25 mouse cellular contexts compared by ENCODE assay signal in the genomic region with DNA sequence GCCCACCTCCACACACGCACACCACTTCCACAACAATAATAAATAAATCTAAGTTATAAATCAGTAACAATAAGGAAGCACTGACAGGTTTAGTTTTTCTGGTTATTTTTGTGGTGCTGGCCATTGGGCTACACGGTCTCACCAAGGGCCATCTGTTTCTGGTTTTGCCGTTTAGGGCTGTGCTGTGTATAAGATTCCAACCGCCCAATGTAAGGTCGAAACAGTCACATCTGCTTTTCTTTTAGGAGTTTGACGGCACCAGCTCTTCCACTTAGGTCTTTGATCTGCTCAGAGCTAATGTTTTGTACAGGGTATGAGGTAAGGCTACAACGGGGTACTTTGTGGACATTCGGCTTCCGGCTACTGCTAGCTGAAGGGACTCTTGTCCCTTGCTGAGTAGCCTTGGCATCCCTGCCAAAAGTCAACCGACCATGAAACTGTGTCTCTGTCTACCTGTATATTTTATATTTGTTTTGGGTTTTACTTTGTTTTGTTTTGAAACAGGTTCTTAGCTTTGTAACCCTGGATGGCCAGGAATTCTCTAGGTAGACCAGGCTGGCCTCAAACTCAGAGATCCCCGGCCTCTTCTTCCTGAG. TPM values are rescaled to one million over a fixed set of nuclear protein-coding genes. Genes with fewer than 3 reads are reported as not detected.
DNase-seq lines count a peak whose midpoint lies in the region; TF ChIP-seq lines count a peak whose summit lies in the region.
"Had no signal": no experiment of that assay in that cellular context is flagged by ENCODE, and none has a peak within 500 bp of the region (broad histone marks: within the 10 kb centered on the region; RNA-seq: fewer than 3 reads in every experiment).

No protein-coding gene starts in this region.

- 0 out of 2 replicates have a peak, but pooled peaks cover 6% of the 10 kb centered on the region for H3K9me3 ChIP-seq in embryonic facial prominence, embryonic 10.5 days
- H3K9me3 ChIP-seq: forebrain, embryonic 12.5 days; hindbrain, embryonic 15.5 days; liver, embryonic 15.5 days; midbrain, embryonic 13.5 days had no signal

- peaks cover 5% of the 10 kb centered on the region; the same call in 1 of the 2 replicates for H3K36me3 ChIP-seq in embryonic facial prominence, embryonic 10.5 days (replicated peaks)
- no peaks in the 10 kb centered on the region for H3K36me3 ChIP-seq in kidney, adult 2 months (ENCODE audit: control insufficient read depth, insufficient read depth, low read length)
- H3K36me3 ChIP-seq: forebrain, embryonic 12.5 days had no signal

- 54% methylated on average over 11 of the region's 11 CpGs for WGBS in cerebellum, adult 2 months
- 53% methylated on average over 11 of the region's 11 CpGs for WGBS in embryonic facial prominence, embryonic 10.5 days
- WGBS in kidney, adult 2 months: 62% methylated on average over 11 of the region's 11 CpGs

- 0 out of 2 replicates have a peak overlapping the region, but pooled peaks have one; percentile 23 for H3K27ac ChIP-seq in cerebellum, adult 2 months (ENCODE audit: insufficient read depth, low read length)
- peak overlapping the region; percentile 61 for H3K27ac ChIP-seq in embryonic facial prominence, embryonic 10.5 days (replicated peaks)
- no peak overlapping the region for H3K27ac ChIP-seq in kidney, adult 2 months (ENCODE audit: insufficient read depth, low read depth, low read length)
- H3K27ac ChIP-seq: forebrain, embryonic 12.5 days; heart, adult 2 months; hindbrain, embryonic 15.5 days; liver, embryonic 15.5 days; midbrain, embryonic 13.5 days had no signal

- no peaks in the 10 kb centered on the region for H3K27me3 ChIP-seq in cerebellum, adult 2 months (ENCODE audit: control insufficient read depth, insufficient read depth, low read length)
- no peaks in the 10 kb centered on the region for H3K27me3 ChIP-seq in embryonic facial prominence, embryonic 10.5 days (replicated peaks; ENCODE audit: low read depth, poor library complexity, severe bottlenecking)
- H3K27me3 ChIP-seq in kidney, adult 2 months (replicated peaks; ENCODE audit: control insufficient read depth, insufficient read depth, low read length): no peaks in the 10 kb centered on the region
- H3K27me3 ChIP-seq: forebrain, embryonic 12.5 days; hindbrain, embryonic 15.5 days; liver, embryonic 15.5 days; midbrain, embryonic 13.5 days had no signal

- no peak overlapping the region for H3K4me3 ChIP-seq in cerebellum, adult 2 months (replicated peaks; ENCODE audit: insufficient read depth, low read depth, low read length)
- H3K4me3 ChIP-seq in embryonic facial prominence, embryonic 10.5 days: no peak overlapping the region
- no peak overlapping the region for H3K4me3 ChIP-seq in kidney, adult 2 months (ENCODE audit: insufficient read depth, low read depth, low read length)
- H3K4me3 ChIP-seq: forebrain, embryonic 12.5 days; heart, adult 2 months; hindbrain, embryonic 15.5 days; liver, embryonic 15.5 days; midbrain, embryonic 13.5 days; myocyte had no signal

- peaks cover 52% of the 10 kb centered on the region for H3K4me1 ChIP-seq in cerebellum, adult 2 months (ENCODE audit: control insufficient read depth, insufficient read depth, low read length)
- H3K4me1 ChIP-seq in embryonic facial prominence, embryonic 10.5 days: peaks cover 51% of the 10 kb centered on the region
- peaks cover 7% of the 10 kb centered on the region for H3K4me1 ChIP-seq in kidney, adult 2 months (ENCODE audit: control insufficient read depth, insufficient read depth, low read length)
- H3K4me1 ChIP-seq: hindbrain, embryonic 15.5 days had no signal

- TF ChIP-seq POLR2A in cerebellum, adult 2 months (IDR thresholded peaks at IDR 0.05; ENCODE audit: borderline replicate concordance, insufficient read depth, low read length): no peak
- TF ChIP-seq POLR2A in kidney, adult 2 months (IDR thresholded peaks at IDR 0.05; ENCODE audit: low read depth, low read length): no peak

- TF ChIP-seq CTCF in cerebellum, adult 2 months (IDR thresholded peaks at IDR 0.05; ENCODE audit: borderline replicate concordance, insufficient read depth, low read depth, low read length): no peak
- TF ChIP-seq CTCF in kidney, adult 2 months (conservative IDR thresholded peaks at IDR 0.05; ENCODE audit: insufficient read depth, insufficient read length, low read depth, low read length): no peak

- DNase-seq in cerebellum, adult 2 months: no peak
- no peak for DNase-seq in cerebellum, adult 9-11 months
- peak; percentile 59 for DNase-seq in embryonic facial prominence, embryonic 10.5 days (ENCODE audit: low spot score)
- DNase-seq in kidney, adult 2 months: peak; percentile 70
- peak; percentile 52 for DNase-seq in kidney, postnatal 14 days
- no peak for DNase-seq in right cerebral cortex, postnatal 10 days (ENCODE audit: low spot score in 2 of 2)
- DNase-seq in layer of hippocampus, postnatal 25 days (ENCODE audit: extremely low spot score in 1 of 2, low spot score in 1 of 2): no peak
- DNase-seq in spleen, postnatal 14 days (ENCODE audit: low spot score in 2 of 2): no peak
- DNase-seq: adrenal gland, postnatal 14 days; cerebellum, adult 18-20 months; gastrocnemius, postnatal 14 days; heart, adult 2 months; heart, postnatal 4 days; layer of hippocampus, adult 9-11 months had no signal

RNA-seq across cellular contexts. Expression of a gene that starts 56.8 kb away (rescaled TPM):
- 0.07 TPM in 1 of 2 replicates, not detected in the other for polyA plus RNA-seq in cerebellum, adult 2 months (2012; rRNA removed)
- not detected in 2 replicates for polyA plus RNA-seq in embryonic facial prominence, embryonic 10.5 days (2016; fragmentation: Nextera tagmentation; extraction: Ambion mirVana)
- polyA plus RNA-seq in kidney, adult 2 months (2012; rRNA removed): 0.58 TPM in 1 of 2 replicates, not detected in the other
- under 1 TPM in 1 of 2 experiments, not detected in 1; 0.20 TPM for total RNA-seq in layer of hippocampus, postnatal 25 days (2021)
- total RNA-seq: common myeloid progenitor, adult 5-6 weeks; gastrocnemius, postnatal 14 days; heart, adult 2 months; heart, postnatal 4 days; megakaryocyte progenitor cell, adult 5-6 weeks had no signal
- polyA plus RNA-seq: activated CD4-positive, CD25-positive, alpha-beta regulatory T cell, adult 4 months; CD4-positive, CD25-positive, alpha-beta regulatory T cell, adult 4 months; forebrain, embryonic 12.5 days; heart, adult 2 months; heart, embryonic 14.5 days; hindbrain, embryonic 15.5 days; limb, embryonic 14.5 days; liver, embryonic 15.5 days; midbrain, embryonic 13.5 days had no signal

Comparison
In these comparisons a context has a peak if more than half of its experiments do, and no peak if none do; other contexts are left out.
1. DNase-seq: peak in embryonic facial prominence, embryonic 10.5 days (single experiment), kidney, adult 2 months (single experiment) and kidney, postnatal 14 days (single experiment); none in cerebellum, adult 2 months (0 of 2), cerebellum, adult 9-11 months (single experiment), right cerebral cortex, postnatal 10 days (0 of 2), layer of hippocampus, postnatal 25 days (0 of 2) and spleen, postnatal 14 days (0 of 2).